Mouse (Mus musculus) midbrain, embryonic 10.5 days (tissue): ENCODE data around the gene Prrt1. TPM values are rescaled to one million over a fixed set of nuclear protein-coding genes. Genes with fewer than 3 reads are reported as not detected.

Experiments
- polyA plus RNA-seq: library from polyadenylated mRNA; unstranded; fragments of >200 nt; fragmentation: Nextera tagmentation; extraction: Ambion mirVana; gene quantifications from 2 replicates; pipeline ENCODE4 v1.2.1, GENCODE M21; 2016

Gene Prrt1
- polyA plus RNA-seq, 1 experiment from 2014 or later = 0.54 TPM

Other genes starting within 250 kb of the Prrt1 start
- 1.8 and 3.1 TPM in 2 replicates for gene BC051142, start 230.7 kb upstream of the Prrt1 start, polyA plus RNA-seq
- not detected in 2 replicates for gene Btnl4, start 152.2 kb upstream of the Prrt1 start, polyA plus RNA-seq
- not detected in 2 replicates for gene Btnl6, start 112.2 kb upstream of the Prrt1 start, polyA plus RNA-seq
- 8.7 and 10.0 TPM in 2 replicates for gene Notch4, start 65.3 kb upstream of the Prrt1 start, polyA plus RNA-seq
- gene Gpsm3, start 39.7 kb upstream of the Prrt1 start, polyA plus RNA-seq = 5.3 and 6.6 TPM in 2 replicates
- 17.5 and 17.7 TPM in 2 replicates for gene Pbx2, start 38.3 kb upstream of the Prrt1 start, polyA plus RNA-seq
- gene Ager, start 31.7 kb upstream of the Prrt1 start, polyA plus RNA-seq = 3.1 and 3.2 TPM in 2 replicates
- 202 and 233 TPM in 2 replicates for gene Rnf5, start 25.8 kb upstream of the Prrt1 start, polyA plus RNA-seq
- 66.0 and 70.1 TPM in 2 replicates for gene Agpat1, start 25.3 kb upstream of the Prrt1 start, polyA plus RNA-seq
- 4.3 TPM in 2 replicates for gene Egfl8, start 13.6 kb upstream of the Prrt1 start, polyA plus RNA-seq
- 22.5 and 23.6 TPM in 2 replicates for gene Ppt2, start 1.0 kb upstream of the Prrt1 start, polyA plus RNA-seq
- 16.8 and 18.9 TPM in 2 replicates for gene Fkbpl, start 15.2 kb downstream of the Prrt1 start, polyA plus RNA-seq
- gene Atf6b, start 17.6 kb downstream of the Prrt1 start, polyA plus RNA-seq = 111 and 123 TPM in 2 replicates
- not detected in 2 replicates for gene Tnxb, start 41.0 kb downstream of the Prrt1 start, polyA plus RNA-seq
- not detected in 2 replicates for gene C4b, start 114.3 kb downstream of the Prrt1 start, polyA plus RNA-seq
- gene Cyp21a1, start 175.0 kb downstream of the Prrt1 start, polyA plus RNA-seq = not detected in 2 replicates
- gene Stk19, start 207.4 kb downstream of the Prrt1 start, polyA plus RNA-seq = 30.2 and 30.6 TPM in 2 replicates
- 81.2 and 88.1 TPM in 2 replicates for gene Dxo, start 207.5 kb downstream of the Prrt1 start, polyA plus RNA-seq
- gene Skiv2l, start 220.7 kb downstream of the Prrt1 start, polyA plus RNA-seq = 57.8 and 62.4 TPM in 2 replicates
- 137 and 139 TPM in 2 replicates for gene Nelfe, start 220.9 kb downstream of the Prrt1 start, polyA plus RNA-seq
- gene Cfb, start 233.0 kb downstream of the Prrt1 start, polyA plus RNA-seq = 1.8 and 2.8 TPM in 2 replicates
- gene Zbtb12, start 249.9 kb downstream of the Prrt1 start, polyA plus RNA-seq = 5.8 and 6.1 TPM in 2 replicates